Mouse (Mus musculus) WW6 (cell line): Measurements from ENCODE around the gene Prap1.
"Not testable (repeated sequence)": the region's sequence is repeated elsewhere in the genome, so short reads cannot be mapped to it uniquely, and the experiment has no call there.

Experiments
- DNase-seq: peaks from one replicate; pipeline ENCODE4 v3.0.0-alpha.2; 2013; ENCODE audit warnings: low read depth, low spot score

The Prap1 gene

GRCm38 (mm10) chr7:140134033-140134432, 40.8 kb downstream of the Prap1 start:
- not testable (repeated sequence) for DNase-seq

GRCm38 (mm10) chr7:140135106-140135770, 42.0 kb downstream of the Prap1 start:
- no peak for DNase-seq

GRCm38 (mm10) chr7:140137135-140138020, 44.2 kb downstream of the Prap1 start, which contains the start of gene Mtg1:
TSS of gene Mtg1 (plus strand) at chr7:140137564.
- peak; percentile 90 for DNase-seq

GRCm38 (mm10) chr7:140138021-140138310, 44.8 kb downstream of the Prap1 start:
- no peak for DNase-seq

- no peak for DNase-seq
Observed at GRCm38 (mm10) chr7:140141350-140141749, 48.2 kb downstream of the Prap1 start.

- DNase-seq = no peak
Observed at GRCm38 (mm10) chr7:140144550-140144949, 51.4 kb downstream of the Prap1 start.
